Mouse (Mus musculus) stomach, postnatal 0 days (tissue): ENCODE measurements around the gene Unc5c.

ENCODE experiments used
- CTCF ChIP-seq: IDR thresholded peaks from 2 replicates; pipeline ENCODE4 v1.5.1; 2016; ENCODE audit warnings: antibody characterized with exemption, low read depth, mild to moderate bottlenecking, moderate library complexity
- EP300 ChIP-seq: optimal IDR thresholded peaks from 2 replicates; pipeline ENCODE3; 2016; ENCODE audit warnings: antibody characterized with exemption

DNA sequence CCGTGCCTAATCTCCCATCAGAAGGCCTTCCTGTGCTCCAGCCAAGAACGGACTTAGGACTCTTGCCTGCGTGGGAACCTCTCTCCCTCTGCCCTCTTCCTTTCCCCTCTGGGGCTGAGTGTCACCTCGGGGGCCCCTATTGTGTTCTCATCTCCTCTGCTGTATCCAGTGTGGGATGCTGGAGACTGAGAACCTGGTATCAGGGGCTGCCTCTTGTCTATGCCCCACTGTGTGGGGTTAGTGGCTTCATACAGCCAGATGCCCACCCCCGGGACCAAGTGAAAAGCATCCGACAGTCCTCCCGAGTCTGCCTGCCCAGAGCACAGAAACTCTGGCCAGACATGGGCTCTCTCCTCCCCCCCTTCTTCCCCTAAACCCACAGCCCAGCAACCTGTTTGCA is 287.2 kb downstream of the Unc5c start:
- TF ChIP-seq CTCF (no peak), EP300 (no peak)
